Mouse (Mus musculus) ovary, postnatal 14 days (tissue): ENCODE measurements around the gene Abracl.

Experiments
- DNase-seq: peaks from one replicate; pipeline ENCODE4 v3.0.0; 2022; ENCODE audit warnings: low spot score

Abracl gene

GRCm38 (mm10) chr10:18021576-18022311 lies 1.3 kb downstream of the Abracl start:
- DNase-seq, result no peak

- no peak for DNase-seq
Measured at GRCm38 (mm10) chr10:18020846-18021245, 2.2 kb downstream of the Abracl start.

- no peak for DNase-seq
Measured at GRCm38 (mm10) chr10:18020443-18020842, 2.6 kb downstream of the Abracl start.

- no peak for DNase-seq
Measured at GRCm38 (mm10) chr10:18011761-18012160, 11.3 kb downstream of the Abracl start.

GRCm38 (mm10) chr10:18009744-18010143 lies 13.3 kb downstream of the Abracl start:
- DNase-seq, result no peak

GRCm38 (mm10) chr10:18008118-18008517 lies 15.0 kb downstream of the Abracl start:
- no peak for DNase-seq

GRCm38 (mm10) chr10:18007243-18007642 lies 15.8 kb downstream of the Abracl start:
- DNase-seq, result no peak

GRCm38 (mm10) chr10:18006756-18007155 lies 16.3 kb downstream of the Abracl start:
- DNase-seq, result no peak

- no peak for DNase-seq
Measured at GRCm38 (mm10) chr10:18005136-18005955, 17.7 kb downstream of the Abracl start.

GRCm38 (mm10) chr10:18003966-18004637 lies 19.0 kb downstream of the Abracl start:
- DNase-seq, result no peak

- no peak for DNase-seq
Measured at GRCm38 (mm10) chr10:17990576-17990975, 32.5 kb downstream of the Abracl start.

GRCm38 (mm10) chr10:17989136-17989535 lies 34.0 kb downstream of the Abracl start:
- DNase-seq, result no peak

GRCm38 (mm10) chr10:17987823-17988423 lies 35.2 kb downstream of the Abracl start:
- no peak for DNase-seq

GRCm38 (mm10) chr10:17983313-17983712 lies 39.8 kb downstream of the Abracl start:
- DNase-seq, result peak; percentile 10

GRCm38 (mm10) chr10:17966090-17966489 lies 57.0 kb downstream of the Abracl start:
- no peak for DNase-seq
